In the genomic region with DNA sequence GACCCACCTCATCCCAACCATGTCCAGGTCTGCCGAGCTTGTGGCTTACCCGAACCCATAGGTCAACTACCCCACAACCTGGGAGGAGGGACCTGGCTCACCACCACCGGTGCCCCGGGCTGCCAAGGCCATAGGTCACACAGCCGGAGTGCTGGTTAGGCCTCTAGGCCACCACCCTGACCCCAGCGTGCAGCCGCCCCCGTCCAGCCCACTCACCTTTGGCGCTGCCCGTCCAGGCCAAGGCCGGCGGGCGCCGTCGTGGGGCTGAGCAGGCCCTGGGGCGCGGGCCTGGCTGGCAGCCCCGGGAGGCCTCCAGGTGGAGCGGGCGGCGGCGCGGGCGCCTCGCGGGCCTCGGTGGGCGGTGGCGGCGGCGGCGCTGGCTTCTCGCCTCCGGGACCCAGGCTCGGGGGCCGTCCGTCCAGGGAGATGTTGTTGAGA, we compare ENCODE assay signal across 8 mouse cellular contexts. TPM values are rescaled to one million over a fixed set of nuclear protein-coding genes. Genes with fewer than 3 reads are reported as not detected.
A peak's percentile ranks its signal among the peaks of the same experiment; 100 is the strongest.
DNase-seq lines count a peak whose midpoint lies in the region; ATAC-seq and TF ChIP-seq lines count a peak whose summit lies in the region.

No protein-coding gene starts in this region.

- WGBS in lung, adult 2 months = 2% methylated on average over 36 of the region's 37 CpGs
- WGBS in forebrain, embryonic 12.5 days = under 1% methylated on average over 36 of the region's 37 CpGs
- WGBS in kidney, embryonic 16.5 days = under 1% methylated on average over 19 of the region's 37 CpGs
- 2% methylated on average over 11 of the region's 37 CpGs for WGBS in midbrain, embryonic 16.5 days

- no peaks in the 10 kb centered on the region for H3K9me3 ChIP-seq in forebrain, embryonic 12.5 days
- H3K9me3 ChIP-seq in kidney, embryonic 16.5 days (ENCODE audit: low read length) = no peaks in the 10 kb centered on the region
- no peaks in the 10 kb centered on the region for H3K9me3 ChIP-seq in midbrain, embryonic 16.5 days (replicated peaks; ENCODE audit: control insufficient read depth, low read length, poor library complexity, severe bottlenecking)

- no peaks in the 10 kb centered on the region for H3K36me3 ChIP-seq in forebrain, embryonic 12.5 days (replicated peaks)
- no peaks in the 10 kb centered on the region for H3K36me3 ChIP-seq in kidney, embryonic 16.5 days (ENCODE audit: insufficient read depth, low read length)
- no peaks in the 10 kb centered on the region for H3K36me3 ChIP-seq in midbrain, embryonic 16.5 days (ENCODE audit: control insufficient read depth, insufficient read depth, low read length)

- peak overlapping the region; percentile 96 for H3K4me2 ChIP-seq in forebrain, embryonic 12.5 days
- peak overlapping the region; percentile 73 for H3K4me2 ChIP-seq in kidney, embryonic 16.5 days (replicated peaks; ENCODE audit: low read depth, low read length)
- peak overlapping the region; percentile 93 for H3K4me2 ChIP-seq in midbrain, embryonic 16.5 days (ENCODE audit: low read length)

- H3K27me3 ChIP-seq in forebrain, embryonic 12.5 days = peaks cover 16% of the 10 kb centered on the region
- no peaks in the 10 kb centered on the region for H3K27me3 ChIP-seq in kidney, embryonic 16.5 days (ENCODE audit: insufficient read depth, low read length)
- no peaks in the 10 kb centered on the region; the same call in 1 of the 2 replicates for H3K27me3 ChIP-seq in midbrain, embryonic 16.5 days (ENCODE audit: control insufficient read depth, insufficient read depth, low read depth, low read length)

- TF ChIP-seq CTCF in lung, adult 2 months (IDR thresholded peaks at IDR 0.05; ENCODE audit: insufficient read depth, low read length) = no peak
- no peak for TF ChIP-seq CTCF in brain, embryonic 14.5 days (IDR thresholded peaks at IDR 0.05; ENCODE audit: borderline replicate concordance, extremely low read depth, insufficient read depth, insufficient read length)

- peak overlapping the region; percentile 59 for H3K4me3 ChIP-seq in lung, adult 2 months (replicated peaks; ENCODE audit: extremely low read depth, low read depth, low read length)
- H3K4me3 ChIP-seq in forebrain, embryonic 12.5 days (replicated peaks) = peak overlapping the region; percentile 93
- peak overlapping the region; percentile 86 for H3K4me3 ChIP-seq in kidney, embryonic 16.5 days (ENCODE audit: low read length)
- peak overlapping the region; percentile 90 for H3K4me3 ChIP-seq in midbrain, embryonic 16.5 days (ENCODE audit: low read depth, low read length)

- no peak for TF ChIP-seq POLR2A in lung, adult 2 months (IDR thresholded peaks at IDR 0.05; ENCODE audit: borderline replicate concordance, extremely low read depth, low read depth, low read length)
- no peak for TF ChIP-seq POLR2A in brain, embryonic 14.5 days (IDR thresholded peaks at IDR 0.05; ENCODE audit: borderline replicate concordance, extremely low read depth, insufficient read depth, insufficient read length, poor library complexity, severe bottlenecking)

- peak overlapping the region; percentile 98 for H3K9ac ChIP-seq in forebrain, embryonic 12.5 days
- peak overlapping the region; percentile 92 for H3K9ac ChIP-seq in kidney, embryonic 16.5 days (replicated peaks; ENCODE audit: low read length)
- H3K9ac ChIP-seq in midbrain, embryonic 16.5 days (ENCODE audit: low read depth, low read length) = peak overlapping the region; percentile 97

- H3K4me1 ChIP-seq in lung, adult 2 months (ENCODE audit: control insufficient read depth, insufficient read depth, low read length) = peaks cover 37% of the 10 kb centered on the region
- H3K4me1 ChIP-seq in forebrain, embryonic 12.5 days = peaks cover 33% of the 10 kb centered on the region
- peaks cover 34% of the 10 kb centered on the region for H3K4me1 ChIP-seq in kidney, embryonic 16.5 days (ENCODE audit: insufficient read depth, low read length)
- H3K4me1 ChIP-seq in midbrain, embryonic 16.5 days (ENCODE audit: control insufficient read depth, insufficient read depth, low read length) = peaks cover 22% of the 10 kb centered on the region

- no peak for DNase-seq in lung, adult 2 months
- no peak for DNase-seq in lung, postnatal 25 days (ENCODE audit: low spot score)
- peak; percentile 18 for DNase-seq in brain, embryonic 14.5 days (ENCODE audit: low read depth)
- DNase-seq in MN1 (ENCODE audit: low spot score) = no peak
- no peak for DNase-seq in right cerebral cortex, postnatal 25 days

- peak; percentile 34 for ATAC-seq in forebrain, embryonic 12.5 days (ENCODE audit: low FRiP score)
- peak; percentile 32 for ATAC-seq in kidney, embryonic 16.5 days (ENCODE audit: low FRiP score, low TSS enrichment)
- ATAC-seq in midbrain, embryonic 16.5 days = peak; percentile 25

- peak overlapping the region; percentile 68 for H3K27ac ChIP-seq in forebrain, embryonic 12.5 days
- H3K27ac ChIP-seq in kidney, embryonic 16.5 days (ENCODE audit: low read length) = peak overlapping the region; percentile 37; the same call in 1 of the 2 replicates
- H3K27ac ChIP-seq in midbrain, embryonic 16.5 days (ENCODE audit: low read length) = peak overlapping the region; percentile 68

RNA-seq across cellular contexts. Expression of gene Cables2, which starts 0.4 kb away (rescaled TPM):
- polyA plus RNA-seq in lung, adult 2 months (2012; rRNA removed) = 22.7 and 28.2 TPM in 2 replicates
- 58.9 and 62.5 TPM in 2 replicates for polyA plus RNA-seq in brain, embryonic 14.5 days (2012; rRNA removed)
- 17.7 and 20.8 TPM in 2 replicates for polyA plus RNA-seq in forebrain, embryonic 12.5 days (2016; fragmentation: Nextera tagmentation; extraction: Ambion mirVana)
- polyA plus RNA-seq in kidney, embryonic 16.5 days (2015; fragmentation: Nextera tagmentation; extraction: Ambion mirVana) = 6.7 and 11.2 TPM in 2 replicates
- 24.2 and 25.6 TPM in 2 replicates for polyA plus RNA-seq in midbrain, embryonic 16.5 days (2015; fragmentation: Nextera tagmentation; extraction: Ambion mirVana)

RNA-seq across cellular contexts. Expression of gene Rps21, which starts 15.7 kb away (rescaled TPM):
- 2,052 and 2,661 TPM in 2 replicates for polyA plus RNA-seq in lung, adult 2 months (2012; rRNA removed)
- 2,108 and 3,314 TPM in 2 replicates for polyA plus RNA-seq in brain, embryonic 14.5 days (2012; rRNA removed)
- polyA plus RNA-seq in forebrain, embryonic 12.5 days (2016; fragmentation: Nextera tagmentation; extraction: Ambion mirVana) = 464 and 488 TPM in 2 replicates
- polyA plus RNA-seq in kidney, embryonic 16.5 days (2015; fragmentation: Nextera tagmentation; extraction: Ambion mirVana) = 435 and 485 TPM in 2 replicates
- 295 and 298 TPM in 2 replicates for polyA plus RNA-seq in midbrain, embryonic 16.5 days (2015; fragmentation: Nextera tagmentation; extraction: Ambion mirVana)

RNA-seq across cellular contexts. Expression of gene Rbbp8nl, which starts 16.8 kb away (rescaled TPM):
- polyA plus RNA-seq in lung, adult 2 months (2012; rRNA removed) = 1.4 and 2.3 TPM in 2 replicates
- polyA plus RNA-seq in brain, embryonic 14.5 days (2012; rRNA removed) = 0.04 and 0.08 TPM in 2 replicates
- 0.10 and 0.13 TPM in 2 replicates for polyA plus RNA-seq in forebrain, embryonic 12.5 days (2016; fragmentation: Nextera tagmentation; extraction: Ambion mirVana)
- polyA plus RNA-seq in kidney, embryonic 16.5 days (2015; fragmentation: Nextera tagmentation; extraction: Ambion mirVana) = 1.5 and 1.6 TPM in 2 replicates
- polyA plus RNA-seq in midbrain, embryonic 16.5 days (2015; fragmentation: Nextera tagmentation; extraction: Ambion mirVana) = not detected in 2 replicates

RNA-seq across cellular contexts. Expression of gene Lama5, which starts 47.2 kb away (rescaled TPM):
- 145 and 148 TPM in 2 replicates for polyA plus RNA-seq in lung, adult 2 months (2012; rRNA removed)
- 7.7 and 9.5 TPM in 2 replicates for polyA plus RNA-seq in brain, embryonic 14.5 days (2012; rRNA removed)
- polyA plus RNA-seq in forebrain, embryonic 12.5 days (2016; fragmentation: Nextera tagmentation; extraction: Ambion mirVana) = 4.9 and 5.1 TPM in 2 replicates
- 53.1 and 57.4 TPM in 2 replicates for polyA plus RNA-seq in kidney, embryonic 16.5 days (2015; fragmentation: Nextera tagmentation; extraction: Ambion mirVana)
- 1.6 and 2.6 TPM in 2 replicates for polyA plus RNA-seq in midbrain, embryonic 16.5 days (2015; fragmentation: Nextera tagmentation; extraction: Ambion mirVana)
